Mouse (Mus musculus) heart, adult 2 months (tissue): ENCODE data around the gene Cops7a. TPM values are rescaled to one million over a fixed set of nuclear protein-coding genes. Genes with fewer than 3 reads are reported as not detected.

ENCODE experiments used
- DNase-seq, 2 experiments: peaks; one replicate each; pipeline ENCODE4 v3.0.0; 2021
- H3K27ac ChIP-seq: fragments of 200-600 bp; 2 replicates; pipeline ENCODE4 v1.8.1; 2022
- H3K27me3 ChIP-seq: fragments of 200-500 bp; 2 replicates; pipeline ENCODE4 v1.6.1; 2012; ENCODE audit warnings: mild to moderate bottlenecking, low read length, inconsistent platforms, mixed read lengths; ENCODE audit not compliant: control insufficient read depth, insufficient read depth
- H3K36me3 ChIP-seq: fragments of 200-500 bp; 2 replicates; pipeline ENCODE4 v1.6.1; 2012; ENCODE audit warnings: low read length, inconsistent platforms; ENCODE audit not compliant: control insufficient read depth, insufficient read depth
- H3K4me1 ChIP-seq: fragments of 200-500 bp; 2 replicates; pipeline ENCODE4 v1.6.1; 2011; ENCODE audit warnings: low read length; ENCODE audit not compliant: control insufficient read depth, insufficient read depth
- H3K4me3 ChIP-seq: fragments of 200-600 bp; 2 replicates; pipeline ENCODE4 v1.8.1; 2022
- H3K79me2 ChIP-seq: fragments of 200-500 bp; replicated peaks from 2 replicates; pipeline ENCODE4 v1.6.1; 2012; ENCODE audit warnings: mild to moderate bottlenecking, inconsistent platforms, low read length, moderate library complexity, mixed read lengths; ENCODE audit not compliant: control insufficient read depth, insufficient read depth
- H3K9ac ChIP-seq: fragments of 200-500 bp; 2 replicates; pipeline ENCODE4 v1.6.1; 2012; ENCODE audit warnings: low read depth, mild to moderate bottlenecking, control low read depth, inconsistent platforms, low read length, mixed read lengths
- CTCF ChIP-seq: fragments of 200-600 bp; IDR thresholded peaks from 2 replicates; pipeline ENCODE4 v1.8.1; 2022; ENCODE audit warnings: antibody characterized with exemption, mild to moderate bottlenecking, moderate library complexity
- EP300 ChIP-seq: fragments of 200-500 bp; IDR thresholded peaks from 2 replicates; pipeline ENCODE4 v1.6.1; 2011; ENCODE audit warnings: low read depth, low read length, control low read depth; ENCODE audit not compliant: insufficient read depth
- POLR2A ChIP-seq: fragments of 200-500 bp; IDR thresholded peaks from 2 replicates; pipeline ENCODE4 v1.6.1; 2011; ENCODE audit warnings: mild to moderate bottlenecking, low read depth, low read length, control low read depth; ENCODE audit not compliant: insufficient read depth
- WGBS: fragments of 180-500 bp; shearing (Covaris S2); methylation state at CpG from one replicate; pipeline ENCODE4 v1.1.7; 2018; 5-methylcytosine and 5-hydroxymethylcytosine counted together
- intact Hi-C: fragments of 180-260 bp; cut with DNase I; formaldehyde crosslinking; loops from one replicate; pipeline ENCODE4 v1.15.1; 2025
- polyA plus RNA-seq: library from polyadenylated mRNA; depleted of rRNA; stranded (reverse); fragments of >200 nt; gene quantifications from 2 replicates; pipeline ENCODE4 v1.2.3, GENCODE M21; 2012
- total RNA-seq, 2 experiments: library from RNA; stranded (reverse); gene quantifications; 2 replicates each; pipeline ENCODE4 v1.2.3; 2021

Cops7a gene
- total and polyA plus RNA-seq, 3 experiments = 83.2 to 208 (median 99.8) TPM

GRCm38 (mm10) chr6:124966466-124967118, 1.3 kb upstream of the Cops7a start:
- Histone ChIP-seq H3K36me3 (no peaks in the 10 kb centered on the region), H3K79me2 (no peaks in the 10 kb centered on the region), H3K27me3 (no peaks in the 10 kb centered on the region), H3K27ac (no peak overlapping the region), H3K9ac (no peak overlapping the region), H3K4me1 (0 out of 2 replicates have a peak, but pooled peaks cover 2% of the 10 kb centered on the region), H3K4me3 (no peak overlapping the region)
- intact Hi-C loops = loop anchor here (1.0 kb wide), 1 partner anchor 63 kb away; no protein-coding TSS in a partner anchor
- TF ChIP-seq EP300 = no peak
- no peak for TF ChIP-seq POLR2A
- peak; percentile 59 for TF ChIP-seq CTCF
- DNase-seq = no peak
- WGBS = 93% methylated on average over 7 of the region's 7 CpGs

GRCm38 (mm10) chr6:124965747-124966146, 409 bp upstream of the Cops7a start:
- Histone ChIP-seq H3K79me2 (no peaks in the 10 kb centered on the region), H3K36me3 (no peaks in the 10 kb centered on the region), H3K4me3 (peak overlapping the region; percentile 69), H3K27ac (peak overlapping the region; percentile 91), H3K27me3 (no peaks in the 10 kb centered on the region), H3K9ac (peak overlapping the region; percentile 74), H3K4me1 (0 out of 2 replicates have a peak, but pooled peaks cover 2% of the 10 kb centered on the region)
- intact Hi-C loops = loop anchor here (1.0 to 2.0 kb wide), 3 partner anchors 35 to 73 kb away; partner anchors contain the start of genes Ing4 and Mlf2
- TF ChIP-seq EP300 (no peak), CTCF (no peak), POLR2A (no peak)
- WGBS = 7% methylated on average over 15 of the region's 15 CpGs
- DNase-seq = no peak

GRCm38 (mm10) chr6:124964638-124965037, 700 bp downstream of the Cops7a start:
- intact Hi-C loops = loop anchor here (1.0 to 2.0 kb wide), 3 partner anchors 34 to 74 kb away; partner anchors contain the start of genes Ing4 and Mlf2
- 0 out of 2 replicates have a peak, but pooled peaks cover 2% of the 10 kb centered on the region for H3K4me1 ChIP-seq
- H3K9ac ChIP-seq = peak overlapping the region; percentile 66
- H3K27ac ChIP-seq = peak overlapping the region; percentile 91
- H3K27me3 ChIP-seq = no peaks in the 10 kb centered on the region
- no peak for DNase-seq
- no peaks in the 10 kb centered on the region for H3K36me3 ChIP-seq
- H3K4me3 ChIP-seq = peak overlapping the region; percentile 69
- TF ChIP-seq EP300 = no peak
- TF ChIP-seq CTCF = no peak
- TF ChIP-seq POLR2A = no peak
- 24% methylated on average over 16 of the region's 16 CpGs for WGBS
- H3K79me2 ChIP-seq = no peaks in the 10 kb centered on the region

DNA sequence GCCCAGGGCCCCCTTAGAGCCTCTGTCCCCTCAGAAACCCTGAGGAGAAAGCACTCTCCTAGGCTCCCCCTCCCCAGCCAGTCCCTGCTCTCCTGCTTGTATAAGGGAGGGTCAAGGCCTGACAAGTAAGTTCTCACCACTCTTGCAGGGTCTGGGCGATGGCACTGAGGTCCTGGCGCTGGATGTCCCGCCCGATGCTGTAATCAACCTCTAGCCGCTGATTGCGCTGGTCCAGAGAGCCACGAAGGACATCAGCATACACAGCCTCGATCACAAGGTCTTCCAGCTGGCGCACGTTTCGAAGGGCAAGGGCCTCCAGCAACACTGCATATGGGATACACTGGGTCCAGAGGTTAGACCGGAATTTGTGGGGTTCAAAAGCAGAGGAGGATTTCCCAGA, 4.3 kb downstream of the Cops7a start:
- Histone ChIP-seq H3K4me1 (0 out of 2 replicates have a peak, but pooled peaks cover 2% of the 10 kb centered on the region), H3K79me2 (no peaks in the 10 kb centered on the region), H3K4me3 (no peak overlapping the region), H3K27ac (no peak overlapping the region), H3K36me3 (no peaks in the 10 kb centered on the region), H3K9ac (no peak overlapping the region), H3K27me3 (no peaks in the 10 kb centered on the region)
- no peak for TF ChIP-seq EP300
- no peak for TF ChIP-seq CTCF
- no peak for TF ChIP-seq POLR2A
- WGBS = 93% methylated on average over 12 of the region's 12 CpGs
- intact Hi-C loops = no loop called here
- DNase-seq = no peak

DNA sequence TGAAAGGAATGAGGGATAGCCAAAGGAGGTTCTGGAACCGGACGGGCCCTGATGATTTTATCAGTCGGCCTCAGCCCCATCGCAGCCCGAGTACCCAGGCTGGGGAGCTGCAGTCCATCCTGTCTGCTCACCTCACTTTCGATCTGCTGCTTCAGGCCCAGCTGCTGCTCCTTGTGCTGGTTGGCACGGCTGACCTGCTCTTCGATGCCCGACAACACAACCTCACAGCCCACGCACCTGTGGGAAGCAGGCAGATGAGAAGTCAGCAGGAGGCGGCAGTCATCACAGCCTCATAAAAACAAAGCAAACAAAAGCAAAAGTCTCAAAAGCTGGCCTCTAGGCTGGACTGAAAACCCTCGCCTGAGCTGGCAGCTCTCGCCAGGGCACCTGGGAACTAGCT, 5.4 kb downstream of the Cops7a start:
- Histone ChIP-seq H3K36me3 (no peaks in the 10 kb centered on the region), H3K9ac (no peak overlapping the region), H3K27ac (no peak overlapping the region), H3K4me3 (no peak overlapping the region), H3K79me2 (no peaks in the 10 kb centered on the region), H3K27me3 (no peaks in the 10 kb centered on the region), H3K4me1 (0 out of 2 replicates have a peak, but pooled peaks cover 2% of the 10 kb centered on the region)
- TF ChIP-seq EP300 (no peak), POLR2A (no peak), CTCF (no peak)
- WGBS = 94% methylated on average over 13 of the region's 13 CpGs
- no peak for DNase-seq
- intact Hi-C loops = no loop called here

GRCm38 (mm10) chr6:124958127-124958526, 7.2 kb downstream of the Cops7a start:
- 69% methylated on average over 3 of the region's 3 CpGs for WGBS
- TF ChIP-seq CTCF = no peak
- intact Hi-C loops = no loop called here

More at GRCm38 (mm10) chr6:124958127-124958526, 7.2 kb downstream of the Cops7a start:
- no peak for DNase-seq
- H3K4me1 ChIP-seq = no peaks in the 10 kb centered on the region
- H3K4me3 ChIP-seq = no peak overlapping the region
- no peaks in the 10 kb centered on the region for H3K79me2 ChIP-seq
- H3K27me3 ChIP-seq = no peaks in the 10 kb centered on the region
- H3K36me3 ChIP-seq = no peaks in the 10 kb centered on the region
- no peak overlapping the region for H3K27ac ChIP-seq
- H3K9ac ChIP-seq = no peak overlapping the region
